Mouse (Mus musculus) adrenal gland (tissue): ENCODE measurements around the gene Fasn.

Source experiments
- intact Hi-C: fragments of 180-260 bp; cut with DNase I; formaldehyde crosslinking; loops from one replicate; pipeline ENCODE4 v1.15.1; 2025

Fasn gene

DNA sequence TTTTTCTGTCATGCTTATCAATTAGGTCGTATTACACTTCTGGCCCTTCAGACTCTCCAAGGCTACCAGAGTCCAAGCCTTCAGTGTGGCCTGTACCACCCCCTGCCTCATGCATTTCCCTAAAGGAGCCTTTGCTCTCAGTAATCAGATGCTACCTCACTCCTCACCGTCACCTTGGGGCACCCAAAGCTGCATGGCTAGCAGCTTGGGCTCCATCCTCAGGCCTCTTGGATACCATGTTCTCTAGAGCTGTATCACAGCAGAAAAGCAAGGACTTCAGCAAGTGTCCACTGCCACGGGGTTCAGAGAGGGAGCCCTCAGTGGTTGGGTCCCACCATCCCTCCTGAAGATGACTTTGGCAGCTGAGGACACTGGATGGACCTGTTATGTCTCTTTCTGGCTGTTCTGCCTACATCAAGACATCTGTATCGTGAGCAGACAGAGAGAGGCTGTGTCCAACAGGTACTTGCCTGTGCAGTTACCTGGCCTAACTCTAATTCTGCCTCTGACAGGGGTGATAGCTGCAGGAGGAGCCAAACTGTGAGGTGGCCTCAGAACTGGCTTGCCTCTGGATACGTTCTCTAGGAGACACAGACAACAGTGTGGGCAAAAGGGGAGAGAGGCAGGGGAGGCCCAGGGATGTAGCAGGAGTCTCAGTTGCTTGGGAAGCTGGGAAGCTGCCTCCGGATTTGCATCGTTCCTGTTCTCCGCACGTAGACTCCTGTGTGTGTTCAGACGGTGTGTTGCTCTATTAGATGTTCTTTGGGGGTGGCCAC lies 5.6 kb upstream of the Fasn start:
- intact Hi-C loops: no loop called here

DNA sequence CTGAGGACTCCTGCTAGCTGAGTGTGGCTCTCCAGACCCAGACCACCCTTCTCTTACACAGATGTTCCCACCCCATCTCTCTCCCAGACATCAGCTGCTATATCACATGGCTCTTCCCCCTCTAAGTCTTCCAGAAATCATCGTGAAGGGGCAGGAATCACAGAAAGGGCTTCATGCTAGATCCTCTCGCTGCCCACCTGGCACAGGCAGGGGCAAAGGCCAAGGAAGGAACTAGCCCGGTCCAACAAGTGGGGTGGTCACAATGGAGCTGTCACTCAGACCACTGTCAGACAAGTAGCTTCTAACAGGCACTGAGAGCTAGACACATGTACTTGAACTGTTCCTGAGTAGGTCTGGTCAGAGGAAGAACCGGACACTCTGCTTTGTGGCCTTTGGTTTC lies 4.1 kb upstream of the Fasn start:
- intact Hi-C loops: no loop called here

DNA sequence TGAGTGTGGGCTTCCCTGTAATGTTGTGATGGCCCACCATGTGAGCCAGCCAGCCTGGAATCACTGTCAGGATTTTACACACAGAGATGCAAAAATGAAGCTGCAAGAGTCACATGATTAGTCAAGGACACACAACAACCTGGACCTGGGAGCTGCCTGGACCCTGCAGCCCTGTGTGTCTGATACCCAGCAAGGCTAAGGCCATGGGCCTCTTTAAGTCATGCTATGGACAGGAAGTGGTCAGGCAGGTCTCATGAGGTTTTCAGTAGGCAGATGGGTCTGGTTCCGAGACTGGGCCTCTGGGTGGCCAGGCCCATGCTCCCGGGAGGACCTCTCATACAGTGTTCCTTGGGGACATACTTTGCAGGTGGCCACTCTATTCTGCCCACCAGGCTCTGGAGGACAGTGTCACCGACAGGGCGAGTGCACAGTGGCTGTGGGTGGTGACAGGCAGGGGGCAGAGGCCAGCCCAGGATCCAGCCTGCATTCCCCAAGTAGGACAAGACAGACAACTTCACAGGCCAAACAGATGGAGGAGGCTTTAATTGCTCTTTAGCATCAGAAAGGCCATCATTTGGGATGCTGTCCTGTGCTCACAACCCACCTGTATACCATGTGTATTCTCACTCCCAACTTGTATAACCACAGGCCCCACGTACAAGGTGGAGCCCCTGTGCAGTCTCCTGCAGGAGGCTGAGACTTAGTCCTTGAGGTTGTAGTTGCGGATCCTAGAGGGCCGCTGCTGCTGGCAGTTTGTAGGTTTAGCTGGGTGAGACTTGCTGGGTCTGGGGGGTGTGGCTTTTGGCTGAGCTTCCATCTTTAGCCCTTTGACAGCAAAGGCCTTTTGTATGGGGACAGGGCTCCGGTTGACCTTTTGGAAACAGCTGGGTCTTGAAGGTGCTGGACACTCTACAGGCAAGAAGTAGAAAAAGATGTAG lies 1.9 kb upstream of the Fasn start:
- intact Hi-C loops: no loop called here

DNA sequence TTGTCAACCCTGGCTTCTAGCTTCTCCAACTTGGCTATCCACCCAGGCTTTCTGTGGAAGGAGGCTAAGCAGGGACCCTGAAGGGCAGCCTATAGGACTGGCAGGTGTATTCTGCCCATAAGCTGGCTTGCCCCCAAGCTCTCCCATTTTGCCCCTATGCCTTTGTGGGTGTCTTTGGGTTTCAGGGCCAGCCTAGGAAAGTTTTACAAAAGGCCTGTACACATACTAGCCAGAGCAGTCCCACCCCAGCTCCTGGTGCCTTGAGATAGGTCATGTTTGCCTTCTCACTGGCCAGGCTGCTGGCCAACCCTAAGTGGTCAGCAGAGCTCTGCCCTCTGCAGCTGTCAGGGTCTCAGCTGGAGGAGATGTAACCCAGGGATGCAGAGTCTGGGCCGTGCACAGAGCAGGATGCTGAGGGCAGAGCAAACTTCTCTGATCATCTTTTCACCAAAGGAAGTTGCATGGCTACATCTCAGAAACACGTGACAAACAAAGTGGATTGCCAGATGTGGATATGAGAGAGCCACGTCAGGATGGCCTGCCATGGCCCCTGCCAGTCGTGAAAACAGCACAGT lies 1.0 kb upstream of the Fasn start:
- intact Hi-C loops: no loop called here

DNA sequence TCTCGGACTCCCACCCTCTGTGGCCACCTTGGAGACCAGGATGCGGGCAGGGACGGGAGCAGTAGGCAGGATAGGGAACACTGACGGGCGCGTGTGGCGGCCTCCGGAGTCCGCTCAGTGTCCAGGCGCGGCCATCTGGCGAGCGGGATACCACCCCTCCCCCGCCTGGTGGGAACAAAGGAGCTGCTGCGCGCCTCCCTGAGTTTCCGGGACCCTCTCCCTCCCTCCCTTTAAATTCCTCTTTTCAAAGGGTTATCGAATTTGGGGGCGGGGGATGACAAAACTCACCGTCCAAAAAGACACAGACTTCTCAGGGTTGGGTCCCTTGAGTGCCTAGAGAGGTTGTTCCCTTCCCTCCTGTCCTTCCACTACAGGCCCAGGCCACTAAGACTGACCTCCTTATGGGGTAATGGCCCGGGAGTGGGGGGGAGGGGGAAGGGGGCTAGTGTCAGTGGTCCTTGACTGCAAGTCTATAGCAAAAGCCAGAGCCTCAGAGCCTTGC lies 491 bp upstream of the Fasn start:
- intact Hi-C loops: loop anchor here (5.0 kb wide), 1 partner anchor 77 kb away; no protein-coding TSS in a partner anchor

DNA sequence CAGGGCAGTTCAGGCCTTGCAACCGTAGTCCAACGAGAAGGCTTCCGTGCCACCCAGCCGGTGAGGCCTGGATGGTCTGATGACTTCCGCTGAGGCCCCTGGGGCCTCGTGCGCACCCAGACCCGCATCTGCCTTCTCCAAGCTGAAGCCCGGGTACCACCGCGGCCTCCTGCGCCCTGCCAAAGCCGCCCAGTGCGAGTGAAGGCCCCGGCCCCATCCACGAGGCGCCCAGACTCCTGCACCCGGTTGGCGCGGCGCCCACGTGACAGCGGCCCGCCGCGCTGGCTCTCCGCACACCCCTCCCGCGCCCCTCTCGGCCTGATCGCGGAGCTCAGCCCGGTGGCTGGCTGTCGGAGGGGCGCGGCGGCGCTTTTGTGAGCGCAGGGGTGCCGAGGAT lies 798 bp downstream of the Fasn start:
- intact Hi-C loops: loop anchor here (5.0 kb wide), 1 partner anchor 79 kb away; no protein-coding TSS in a partner anchor

DNA sequence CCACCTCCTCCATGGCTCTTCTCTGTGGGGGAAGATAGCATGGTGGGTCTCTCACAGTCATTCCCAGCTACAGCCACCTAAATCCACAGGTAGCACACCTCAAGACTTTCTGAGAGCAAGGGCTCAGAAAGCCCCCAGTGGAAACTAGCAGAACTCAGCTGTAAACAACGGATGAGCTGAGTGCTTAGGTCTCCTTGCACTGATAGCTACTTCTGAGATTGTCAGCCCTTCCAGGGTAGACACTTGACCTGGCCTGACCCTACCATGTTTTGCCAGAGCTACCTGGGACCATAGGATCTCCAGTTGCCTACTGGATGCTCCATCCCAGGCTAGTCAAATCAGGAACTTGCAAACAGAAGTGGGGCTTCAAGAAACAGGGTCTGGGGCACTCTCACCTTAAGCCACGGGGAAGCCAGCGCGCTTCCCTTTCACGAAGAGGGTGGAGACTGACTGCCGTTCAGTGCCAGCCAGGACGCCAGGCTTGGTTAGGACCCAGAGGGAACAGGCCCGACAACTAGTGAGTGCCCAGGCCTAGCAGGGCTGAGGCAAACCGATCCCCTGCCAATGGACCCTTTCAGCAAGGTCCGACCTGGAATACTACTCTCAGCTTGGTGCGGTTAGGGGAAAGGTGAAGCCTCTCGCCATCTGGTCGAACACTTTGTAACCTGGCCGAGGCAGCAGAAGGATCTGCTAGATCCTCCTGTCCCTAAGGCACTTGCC lies 1.4 kb downstream of the Fasn start:
- intact Hi-C loops: loop anchor here (5.0 kb wide), 1 partner anchor 79 kb away; no protein-coding TSS in a partner anchor

DNA sequence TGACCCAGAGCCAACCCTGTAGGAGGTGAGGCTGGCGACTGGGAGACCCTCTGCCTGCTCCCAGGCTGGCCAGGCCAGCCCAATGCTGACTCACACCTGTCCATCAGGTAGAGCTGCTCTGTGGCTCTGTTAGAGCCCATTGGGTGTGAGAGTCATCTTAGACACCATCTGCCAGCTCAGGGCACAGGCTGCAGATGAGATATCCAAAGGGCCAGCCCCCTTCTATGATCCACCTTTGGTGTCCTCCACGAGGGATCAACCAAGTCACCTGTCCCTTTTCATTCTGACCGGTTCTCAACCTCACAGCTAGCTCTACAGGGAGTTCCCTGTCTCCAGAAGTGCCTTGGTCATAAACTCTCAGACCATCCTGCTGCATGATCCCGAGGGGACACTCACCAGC lies 2.0 kb downstream of the Fasn start:
- intact Hi-C loops: loop anchor here (5.0 kb wide), 1 partner anchor 80 kb away; no protein-coding TSS in a partner anchor

DNA sequence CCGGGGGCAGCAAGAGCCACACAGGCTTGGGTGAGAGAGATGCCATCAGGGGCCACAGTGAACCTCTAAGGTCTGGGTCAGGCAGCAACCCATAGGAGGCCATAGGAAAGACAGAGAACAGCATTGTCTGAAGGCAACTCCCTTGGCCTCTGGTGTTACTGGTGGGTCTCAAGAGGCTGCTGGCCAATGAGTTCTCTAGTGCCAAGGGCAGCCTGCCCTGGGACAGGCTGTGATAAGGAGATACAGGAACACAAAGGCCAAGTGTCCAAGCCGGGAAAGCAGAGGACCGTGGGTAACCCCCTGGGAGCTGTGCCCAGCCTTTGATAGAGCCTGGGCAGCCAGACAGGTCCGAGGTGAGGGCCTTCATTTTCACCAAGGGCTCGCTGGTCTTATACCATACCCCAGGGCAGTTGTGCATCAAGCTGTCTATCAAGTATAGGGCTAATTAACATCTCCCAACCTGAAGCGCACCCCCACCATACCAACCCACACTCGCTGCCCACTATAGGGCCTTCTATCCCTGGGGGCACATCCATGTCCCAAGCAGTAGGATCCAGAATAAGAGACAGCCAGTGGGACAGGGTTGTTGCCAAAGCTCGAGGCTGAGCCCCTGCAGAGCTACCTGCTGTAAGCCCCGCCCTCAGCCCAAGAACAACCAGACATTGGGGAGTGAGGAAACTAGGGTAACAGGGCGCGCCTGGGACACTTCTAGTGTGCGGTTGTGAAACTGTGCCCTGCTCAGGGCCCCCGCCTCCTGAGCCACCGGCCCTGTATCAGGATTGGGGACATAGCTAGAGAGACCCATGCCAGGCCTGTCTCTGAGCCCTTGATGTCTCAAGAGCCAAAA lies 3.0 kb downstream of the Fasn start:
- intact Hi-C loops: loop anchor here (5.0 kb wide), 1 partner anchor 81 kb away; no protein-coding TSS in a partner anchor

DNA sequence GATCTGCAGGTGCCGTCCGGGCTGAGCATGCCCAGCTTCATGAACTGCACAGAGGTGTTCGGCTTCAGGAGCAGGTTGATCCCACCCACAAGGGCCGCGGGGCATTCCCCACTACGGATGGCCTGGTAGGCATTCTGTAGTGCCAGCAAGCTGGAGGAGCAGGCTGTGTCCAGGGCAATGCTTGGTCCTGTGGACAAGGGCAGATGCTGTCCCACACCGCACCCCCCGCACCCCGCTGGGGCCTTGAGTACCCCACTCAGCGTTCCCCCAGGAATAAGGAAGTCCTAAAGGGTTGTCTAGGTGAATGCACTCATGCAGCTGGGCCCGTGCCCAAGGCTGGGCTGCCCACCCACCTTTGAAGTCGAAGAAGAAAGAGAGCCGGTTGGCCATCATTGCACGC lies 3.8 kb downstream of the Fasn start:
- intact Hi-C loops: loop anchor here (5.0 kb wide), 1 partner anchor 82 kb away; no protein-coding TSS in a partner anchor

DNA sequence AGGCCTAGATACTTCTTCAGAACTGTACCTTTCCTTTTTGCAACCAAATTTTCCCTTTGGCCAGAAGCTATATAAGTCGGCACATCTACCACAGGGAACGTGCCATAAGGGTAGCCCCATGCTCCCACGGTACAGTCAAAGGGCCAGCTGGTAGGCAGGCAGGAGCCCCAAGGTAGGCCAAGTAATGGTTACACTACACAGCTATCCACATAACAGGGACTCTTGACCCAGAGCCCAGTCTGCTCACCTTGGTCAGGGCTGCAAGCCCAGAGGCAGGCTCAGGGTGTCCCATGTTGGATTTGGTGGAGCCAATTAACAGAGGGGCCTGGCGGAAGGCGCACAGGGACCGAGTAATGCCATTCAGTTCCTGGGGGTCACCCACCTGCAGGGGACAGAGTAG lies 4.8 kb downstream of the Fasn start:
- intact Hi-C loops: no loop called here

DNA sequence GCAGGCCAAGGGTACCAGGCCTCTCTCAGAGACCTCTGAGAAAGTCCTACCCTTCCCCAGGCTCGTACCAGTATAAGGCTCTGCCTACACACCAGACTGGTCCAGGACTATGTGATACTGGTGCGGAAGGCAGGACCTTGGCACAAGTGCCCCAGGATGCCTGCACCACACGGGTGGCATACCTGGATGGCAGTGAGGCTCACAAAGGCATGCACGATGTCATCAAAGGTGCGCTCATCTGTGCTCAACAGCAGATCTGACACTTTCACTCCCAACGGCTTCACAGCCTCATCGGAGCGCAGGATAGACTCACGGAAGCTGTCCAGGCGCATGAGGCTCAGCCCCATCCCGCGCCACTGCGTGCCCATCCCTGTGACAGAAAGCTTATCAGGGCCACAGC lies 6.1 kb downstream of the Fasn start:
- intact Hi-C loops: no loop called here

DNA sequence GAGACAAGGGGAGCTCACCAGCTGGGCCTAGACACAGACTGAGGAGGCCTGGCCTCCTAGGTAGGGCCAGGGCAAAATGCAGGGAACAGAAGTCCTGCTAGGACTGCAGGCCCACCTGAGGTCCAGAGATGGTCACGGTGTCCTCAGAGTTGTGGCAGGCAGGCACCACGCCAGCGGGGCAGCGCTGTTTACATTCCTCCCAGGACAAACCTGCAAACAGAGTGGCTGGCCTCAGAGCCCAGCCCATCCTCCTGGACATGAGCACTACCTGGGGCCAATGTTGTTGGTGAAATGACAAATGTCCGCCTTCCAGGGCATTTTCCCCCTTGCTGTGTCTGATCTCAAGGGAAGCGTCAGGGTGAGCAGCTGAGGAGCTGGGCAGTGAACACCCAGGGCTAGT lies 7.0 kb downstream of the Fasn start:
- intact Hi-C loops: no loop called here

DNA sequence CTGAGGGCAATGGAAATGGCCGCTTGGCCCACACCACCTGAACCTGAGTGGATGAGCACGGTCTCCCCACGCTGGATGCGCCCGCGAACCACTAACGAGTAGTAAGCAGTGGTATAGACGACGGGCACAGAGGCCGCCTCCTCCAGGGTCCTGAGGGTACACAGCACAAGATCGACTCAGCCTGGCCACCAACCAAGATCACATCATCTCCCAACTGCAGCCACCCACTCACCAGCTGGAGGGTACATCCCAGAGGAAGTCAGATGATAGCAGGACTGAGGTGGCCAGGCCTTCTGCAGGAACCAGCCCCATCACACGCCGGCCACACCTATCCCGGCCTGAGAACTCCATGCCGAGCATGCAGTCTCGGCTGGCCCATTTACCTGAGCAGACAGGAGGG lies 12.3 kb downstream of the Fasn start:
- intact Hi-C loops: no loop called here

DNA sequence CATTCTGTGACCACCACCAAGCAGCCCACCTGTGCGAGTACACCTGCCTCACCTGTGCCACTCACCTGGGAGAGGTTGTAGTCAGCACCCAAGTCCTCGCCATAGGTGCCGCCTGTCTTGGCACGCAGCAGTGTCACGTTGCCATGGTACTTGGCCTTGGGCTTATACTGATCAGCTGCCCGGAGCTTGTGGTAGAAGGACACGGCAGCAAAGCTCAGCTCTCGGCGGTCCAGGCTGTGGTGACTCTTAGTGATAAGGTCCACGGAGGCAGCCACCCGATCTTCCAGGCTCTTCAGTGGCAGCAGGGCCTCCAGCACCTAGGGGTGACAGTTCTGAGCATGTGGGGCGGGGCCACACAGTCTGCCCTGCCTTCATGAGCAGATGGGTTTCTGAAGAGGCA lies 16.3 kb downstream of the Fasn start:
- intact Hi-C loops: no loop called here

DNA sequence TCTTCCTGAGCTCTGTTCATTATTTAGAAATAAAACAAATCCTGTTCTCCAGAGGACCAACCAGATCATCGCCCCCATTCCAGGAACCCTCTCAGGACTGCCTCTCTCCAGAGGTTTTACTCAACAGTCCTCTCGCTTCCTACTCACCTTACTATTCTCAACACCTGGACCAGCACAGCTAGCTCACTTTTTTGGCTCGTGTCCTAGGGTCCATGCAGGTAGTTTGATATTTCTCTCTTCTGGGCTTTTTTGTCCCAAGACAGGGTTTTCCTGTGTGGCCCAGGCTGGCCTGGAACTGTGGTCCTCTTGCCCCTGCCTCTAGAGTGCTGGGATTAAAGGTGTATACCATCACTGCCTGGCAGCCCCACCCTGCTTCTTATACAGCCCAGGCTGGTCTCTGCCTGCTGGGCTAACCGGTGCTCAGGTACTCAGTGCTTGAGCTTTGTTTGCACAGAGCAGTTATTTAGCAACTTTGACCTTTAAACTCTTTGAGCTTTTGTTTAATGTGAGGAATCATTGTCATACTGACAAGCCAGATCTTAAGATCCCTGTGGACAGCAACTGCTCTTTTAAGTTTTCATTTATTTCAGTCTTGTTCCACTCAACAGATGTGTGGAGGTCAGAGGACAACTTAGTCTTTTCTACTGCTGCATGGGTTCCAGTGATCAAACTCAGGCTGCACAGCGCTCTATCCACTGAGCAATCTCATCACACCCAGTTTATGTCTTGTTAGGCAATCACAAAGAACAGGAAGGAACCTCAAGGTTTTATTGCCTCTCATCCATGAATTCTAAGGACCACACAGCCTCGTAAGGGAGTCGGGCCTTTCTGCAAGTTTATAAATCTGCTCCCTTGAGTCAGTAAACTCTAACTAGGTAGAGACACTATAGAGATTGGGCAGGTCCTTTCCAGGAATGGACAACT lies 18.7 kb downstream of the Fasn start:
- intact Hi-C loops: no loop called here

DNA sequence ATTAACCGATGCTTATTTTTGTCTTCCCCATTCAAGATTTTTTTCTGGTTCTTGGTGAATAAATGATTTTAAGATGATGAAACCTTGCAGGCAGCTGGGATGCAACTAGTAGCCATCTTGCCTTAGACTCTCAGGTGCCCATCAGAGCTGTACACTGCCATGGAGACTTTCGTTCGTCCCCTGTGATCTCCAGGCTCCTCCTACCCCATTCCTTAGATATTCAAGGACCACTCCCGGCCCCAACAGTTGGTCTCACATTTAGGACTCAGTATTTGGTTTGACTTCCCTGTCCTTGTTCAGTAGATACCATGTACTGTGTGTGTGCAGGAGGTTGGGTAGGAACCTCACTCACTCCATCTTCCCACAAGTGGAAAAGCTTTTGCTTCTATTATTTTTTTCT lies 19.6 kb downstream of the Fasn start:
- intact Hi-C loops: no loop called here

DNA sequence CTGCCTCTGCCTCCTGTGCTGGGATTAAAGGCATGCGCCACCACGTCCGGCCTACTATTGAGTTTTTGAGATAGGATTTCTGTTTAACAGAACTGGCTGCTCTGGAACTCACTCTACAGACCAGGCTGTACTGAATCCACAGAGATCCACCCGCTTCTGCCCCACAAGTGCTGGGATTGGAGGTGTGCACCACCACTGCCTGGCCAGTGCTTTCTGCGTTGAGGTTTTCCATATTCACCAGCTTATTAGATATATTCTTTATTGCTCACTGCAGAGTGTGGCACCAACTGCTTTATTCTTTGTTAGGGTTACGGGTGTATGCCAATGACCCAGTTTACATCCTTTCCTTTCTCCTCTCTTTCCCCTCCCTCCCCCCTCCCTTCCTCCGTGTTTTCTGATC lies 20.1 kb downstream of the Fasn start:
- intact Hi-C loops: no loop called here
